Mouse (Mus musculus): Measurements from ENCODE around the gene N6amt1. TPM values are rescaled to one million over a fixed set of nuclear protein-coding genes. Genes with fewer than 3 reads are reported as not detected.
A peak's percentile ranks its signal among the peaks of the same experiment; 100 is the strongest.

N6amt1 gene
- 10 to 100 TPM; 17.0 to 19.9 (median 18.5) TPM for total RNA-seq (2022)

- peak; percentile 86 to 94 for DNase-seq (ENCODE audit: low spot score in 2 of 2)
These were observed at the start of gene N6amt1 for GRCm38 (mm10) chr16:87354075-87354583. N6amt1 (plus strand) TSS chr16:87354185.

GRCm38 (mm10) chr16:87305251-87306011 lies 48.6 kb upstream of the N6amt1 start:
- DNase-seq (ENCODE audit: low spot score in 2 of 2) = no peak

- DNase-seq (ENCODE audit: low spot score in 2 of 2) = peak; percentile 6 to 7
These were observed 46.8 kb upstream of the N6amt1 start for GRCm38 (mm10) chr16:87307109-87307735.

GRCm38 (mm10) chr16:87310659-87311058 lies 43.3 kb upstream of the N6amt1 start:
- DNase-seq (ENCODE audit: low spot score in 2 of 2) = no peak

- no peak for DNase-seq (ENCODE audit: low spot score in 2 of 2)
These were observed 35.7 kb upstream of the N6amt1 start for GRCm38 (mm10) chr16:87318200-87318811.

- DNase-seq (ENCODE audit: low spot score in 2 of 2) = no peak
These were observed 35.0 kb upstream of the N6amt1 start for GRCm38 (mm10) chr16:87318998-87319397.

- no peak for DNase-seq (ENCODE audit: low spot score in 2 of 2)
These were observed 34.3 kb upstream of the N6amt1 start for GRCm38 (mm10) chr16:87319541-87320251.

GRCm38 (mm10) chr16:87320252-87320555 lies 33.8 kb upstream of the N6amt1 start:
- DNase-seq (ENCODE audit: low spot score in 2 of 2) = no peak

- no peak for DNase-seq (ENCODE audit: low spot score in 2 of 2)
These were observed 29.4 kb upstream of the N6amt1 start for GRCm38 (mm10) chr16:87324571-87324970.

GRCm38 (mm10) chr16:87329986-87330385 lies 24.0 kb upstream of the N6amt1 start:
- no peak for DNase-seq (ENCODE audit: low spot score in 2 of 2)

GRCm38 (mm10) chr16:87334756-87335155 lies 19.2 kb upstream of the N6amt1 start:
- DNase-seq (ENCODE audit: low spot score in 2 of 2) = no peak

GRCm38 (mm10) chr16:87341043-87341572 lies 12.9 kb upstream of the N6amt1 start:
- DNase-seq (ENCODE audit: low spot score in 2 of 2) = no peak

GRCm38 (mm10) chr16:87348133-87348532 lies 5.9 kb upstream of the N6amt1 start:
- no peak for DNase-seq (ENCODE audit: low spot score in 2 of 2)

GRCm38 (mm10) chr16:87351386-87352105 lies 2.4 kb upstream of the N6amt1 start:
- DNase-seq (ENCODE audit: low spot score in 2 of 2) = no peak

- DNase-seq (ENCODE audit: low spot score in 2 of 2) = no peak
These were observed 380 bp upstream of the N6amt1 start for GRCm38 (mm10) chr16:87353605-87354004.

- no peak for DNase-seq (ENCODE audit: low spot score in 2 of 2)
These were observed 763 bp downstream of the N6amt1 start for GRCm38 (mm10) chr16:87354748-87355147.

- no peak for DNase-seq (ENCODE audit: low spot score in 2 of 2)
These were observed 6.1 kb downstream of the N6amt1 start for GRCm38 (mm10) chr16:87360096-87360495.

GRCm38 (mm10) chr16:87364231-87364630 lies 10.2 kb downstream of the N6amt1 start:
- DNase-seq (ENCODE audit: low spot score in 2 of 2) = no peak

GRCm38 (mm10) chr16:87366035-87366434 lies 12.1 kb downstream of the N6amt1 start:
- DNase-seq (ENCODE audit: low spot score in 2 of 2) = no peak

GRCm38 (mm10) chr16:87366445-87366844 lies 12.5 kb downstream of the N6amt1 start:
- DNase-seq (ENCODE audit: low spot score in 2 of 2) = no peak

- no peak for DNase-seq (ENCODE audit: low spot score in 2 of 2)
These were observed 29.0 kb downstream of the N6amt1 start for GRCm38 (mm10) chr16:87382996-87383395.
